Mouse (Mus musculus): ENCODE results near the gene Rwdd1.

GRCm38 (mm10) chr10:33974781-33975494, 44.5 kb downstream of the Rwdd1 start:
- TF ChIP-seq CTCF (IDR thresholded peaks at IDR 0.05; ENCODE audit: low read depth, low read length) (no peak), POLR2A (IDR thresholded peaks at IDR 0.05; ENCODE audit: extremely low read depth, insufficient read depth, low read length) (no peak)

Data from liver, adult 2 months (tissue).